Mouse (Mus musculus) lung, embryonic 16.5 days (tissue): ENCODE results near the gene Nek10. TPM values are rescaled to one million over a fixed set of nuclear protein-coding genes. Genes with fewer than 3 reads are reported as not detected.

ENCODE experiments used
- ATAC-seq: fragments of 200-750 bp; cut with Nextera tagmentation; 2 replicates; pipeline ENCODE4 v1.8.0; 2017; ENCODE audit warnings: low read depth, mild to moderate bottlenecking, moderate library complexity
- H3K27ac ChIP-seq: fragments of 300-500 bp; sonication (generic); 2 replicates; pipeline ENCODE4 v1.5.1; 2014; ENCODE audit warnings: mild to moderate bottlenecking, control low read depth, low read length
- H3K27me3 ChIP-seq: fragments of 300-500 bp; sonication (generic); 2 replicates; pipeline ENCODE4 v1.6.1; 2014; ENCODE audit warnings: low read depth, low read length, mixed read lengths; ENCODE audit not compliant: control insufficient read depth, insufficient read depth
- H3K36me3 ChIP-seq: fragments of 300-500 bp; sonication (generic); 2 replicates; pipeline ENCODE4 v1.6.1; 2014; ENCODE audit warnings: low read length; ENCODE audit not compliant: control insufficient read depth, insufficient read depth
- H3K4me1 ChIP-seq: fragments of 300-500 bp; sonication (generic); replicated peaks from 2 replicates; pipeline ENCODE4 v1.6.1; 2014; ENCODE audit warnings: low read length, mixed read lengths; ENCODE audit not compliant: control insufficient read depth, insufficient read depth
- H3K4me2 ChIP-seq: fragments of 300-500 bp; sonication (generic); 2 replicates; pipeline ENCODE4 v1.6.1; 2014; ENCODE audit warnings: low read depth, low read length, control low read depth
- H3K4me3 ChIP-seq: fragments of 300-500 bp; sonication (generic); 2 replicates; pipeline ENCODE4 v1.5.1; 2014; ENCODE audit warnings: mild to moderate bottlenecking, low read length, control low read depth
- H3K9ac ChIP-seq: fragments of 300-500 bp; sonication (generic); 2 replicates; pipeline ENCODE4 v1.6.1; 2014; ENCODE audit warnings: low read length, control low read depth
- H3K9me3 ChIP-seq: fragments of 300-500 bp; sonication (generic); 2 replicates; pipeline ENCODE4 v1.6.1; 2016; ENCODE audit warnings: low read length; ENCODE audit not compliant: control insufficient read depth
- WGBS: fragments of 180-500 bp; shearing (Covaris S2); extraction: QIAGEN DNeasy Blood & Tissue Kit; methylation state at CpG from one replicate; pipeline ENCODE4 v1.1.7; 2014; 5-methylcytosine and 5-hydroxymethylcytosine counted together
- polyA plus RNA-seq: library from polyadenylated mRNA; unstranded; fragments of >200 nt; fragmentation: Nextera tagmentation; extraction: Ambion mirVana; gene quantifications from 2 replicates; pipeline ENCODE4 v1.2.1, GENCODE M21; 2015

Nek10 gene
- polyA plus RNA-seq, 1 experiment from 2014 or later: 0.33 TPM

DNA sequence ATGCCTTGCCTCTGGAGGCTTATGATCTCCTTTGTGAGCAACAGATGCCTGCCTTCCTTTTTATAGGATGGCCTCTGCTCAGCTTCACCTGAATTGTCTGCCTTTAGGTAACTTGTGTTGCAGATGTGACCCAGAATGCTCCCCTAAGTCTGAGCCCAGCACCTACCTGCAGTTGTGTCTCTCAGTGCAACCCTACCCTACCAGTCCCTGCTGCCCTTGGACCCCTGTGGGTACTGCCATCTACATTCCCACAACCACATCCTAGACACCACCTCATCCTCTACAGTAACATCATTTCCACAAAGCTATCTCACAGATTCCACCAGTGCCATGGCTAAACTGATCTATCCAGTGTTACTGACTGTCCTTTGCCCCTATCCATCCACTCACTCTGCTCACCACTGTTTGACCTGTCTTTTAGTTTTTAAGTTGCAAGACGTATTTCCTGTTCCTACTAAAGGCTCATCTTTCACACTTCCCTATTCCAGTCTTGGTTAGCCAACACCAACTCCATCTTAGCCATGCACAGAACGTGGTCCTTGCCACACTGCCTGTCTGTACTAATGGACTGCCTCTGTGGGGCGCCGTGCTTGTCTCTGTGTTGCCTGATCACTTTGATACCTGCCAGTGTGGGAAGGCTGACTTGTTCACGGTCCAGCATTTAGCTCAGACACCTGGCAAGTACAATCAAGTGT lies 1.4 kb downstream of the Nek10 start:
- Histone ChIP-seq H3K4me3 (no peak overlapping the region), H3K4me2 (no peak overlapping the region), H3K9me3 (no peaks in the 10 kb centered on the region), H3K27ac (no peak overlapping the region), H3K4me1 (no peaks in the 10 kb centered on the region), H3K9ac (no peak overlapping the region), H3K27me3 (no peaks in the 10 kb centered on the region), H3K36me3 (no peaks in the 10 kb centered on the region)
- 58% methylated on average over 5 of the region's 5 CpGs for WGBS
- no peak for ATAC-seq

DNA sequence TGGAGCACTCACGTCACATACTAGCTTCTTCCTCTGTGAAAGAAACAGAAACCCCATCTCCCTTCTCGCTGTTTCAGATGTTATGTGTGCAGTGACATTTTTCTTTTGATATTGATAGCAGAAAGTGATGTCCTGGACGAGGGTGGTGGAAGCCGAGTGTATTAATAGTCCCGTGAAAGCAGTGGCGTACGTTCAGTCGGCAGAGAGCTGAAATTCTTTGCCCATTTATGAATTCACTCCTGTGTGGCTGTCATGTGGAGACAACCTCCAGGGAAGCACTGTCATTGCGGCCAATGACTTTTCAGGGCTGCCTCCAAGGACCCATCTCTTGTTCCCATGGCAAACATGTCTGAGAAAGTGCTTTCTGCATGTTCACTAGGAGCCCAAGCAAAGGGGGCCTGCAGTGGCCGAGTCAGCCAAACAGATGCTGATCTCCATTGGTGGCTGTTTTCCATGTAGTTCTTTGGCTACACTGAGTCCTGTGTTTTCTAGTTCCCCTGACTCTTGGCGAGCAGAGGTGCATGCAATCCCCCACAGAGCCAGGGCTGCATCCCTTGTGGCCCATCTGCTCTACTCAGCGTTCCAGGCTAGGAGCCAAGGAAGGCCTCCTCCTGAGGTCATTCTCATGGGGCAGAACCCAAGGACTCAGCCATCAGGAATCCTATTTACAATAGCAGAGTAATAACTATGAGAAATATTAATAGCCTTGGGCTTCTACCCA lies 29.5 kb downstream of the Nek10 start:
- no peak overlapping the region for H3K4me2 ChIP-seq
- ATAC-seq: peak; percentile 93
- no peak overlapping the region for H3K4me3 ChIP-seq

DNA sequence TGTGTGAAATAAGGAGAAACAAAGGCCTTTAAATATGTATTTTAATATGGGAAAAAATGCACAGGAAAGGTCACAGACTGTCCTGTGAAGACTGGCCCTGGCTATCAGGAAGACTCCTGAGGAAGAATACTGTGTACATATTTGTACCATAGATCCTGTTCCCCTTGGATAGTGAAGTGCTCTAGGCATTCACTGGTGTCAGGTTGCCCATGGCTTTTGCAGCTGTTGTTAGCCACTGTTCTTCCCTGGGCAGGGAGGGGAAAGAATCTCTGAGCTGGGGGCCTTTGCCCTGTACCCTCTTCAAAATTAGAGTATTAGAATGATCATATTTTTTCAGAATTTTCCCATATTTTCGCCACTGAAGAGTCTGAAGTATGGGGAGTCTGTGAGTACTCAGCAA lies 30.3 kb downstream of the Nek10 start:
- Histone ChIP-seq H3K4me1 (no peaks in the 10 kb centered on the region; the same call in 1 of the 2 replicates), H3K4me3 (no peak overlapping the region), H3K9ac (no peak overlapping the region), H3K4me2 (no peak overlapping the region), H3K36me3 (no peaks in the 10 kb centered on the region), H3K9me3 (no peaks in the 10 kb centered on the region), H3K27me3 (no peaks in the 10 kb centered on the region), H3K27ac (peak overlapping the region; percentile 63; the same call in 1 of the 2 replicates)
- WGBS: 71% methylated on average over 1 of the region's 1 CpGs
- 0 out of 2 replicates have a peak, but pooled peaks have one; percentile 15 for ATAC-seq

More for the DNA sequence above, 29.5 kb downstream of the Nek10 start:
- H3K4me1 ChIP-seq: no peaks in the 10 kb centered on the region; the same call in 1 of the 2 replicates
- H3K9ac ChIP-seq: no peak overlapping the region
- H3K9me3 ChIP-seq: no peaks in the 10 kb centered on the region
- H3K36me3 ChIP-seq: no peaks in the 10 kb centered on the region
- 58% methylated on average over 12 of the region's 12 CpGs for WGBS
- no peaks in the 10 kb centered on the region for H3K27me3 ChIP-seq
- H3K27ac ChIP-seq: peak overlapping the region; percentile 45

- ATAC-seq: no peak
- Histone ChIP-seq H3K4me2 (no peak overlapping the region), H3K27ac (no peak overlapping the region), H3K4me1 (no peaks in the 10 kb centered on the region; the same call in 1 of the 2 replicates), H3K9ac (no peak overlapping the region), H3K36me3 (no peaks in the 10 kb centered on the region), H3K9me3 (no peaks in the 10 kb centered on the region), H3K27me3 (no peaks in the 10 kb centered on the region), H3K4me3 (no peak overlapping the region)
- 69% methylated on average over 2 of the region's 2 CpGs for WGBS
These were observed 31.1 kb downstream of the Nek10 start for GRCm38 (mm10) chr14:14834266-14834665.

DNA sequence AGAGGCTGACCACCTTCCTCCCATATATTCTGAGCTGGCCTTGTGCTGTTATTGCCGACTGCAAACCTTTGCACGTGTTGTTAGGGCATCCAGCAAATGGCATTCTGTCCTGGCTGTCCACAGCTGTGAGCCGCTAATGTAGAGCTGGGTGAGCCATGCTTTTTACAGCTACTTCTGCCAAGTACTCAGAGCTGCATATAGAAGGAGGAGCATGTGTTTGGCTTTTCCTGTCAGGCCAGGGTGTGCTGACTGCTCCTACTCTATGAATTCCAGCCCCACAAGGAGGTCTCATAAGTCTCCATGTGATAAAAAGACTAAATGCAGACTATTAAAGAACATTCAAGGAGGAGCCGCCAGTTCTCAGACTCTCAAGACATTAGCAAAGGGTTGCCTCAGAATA lies 34.4 kb downstream of the Nek10 start:
- H3K9me3 ChIP-seq: no peaks in the 10 kb centered on the region
- H3K27me3 ChIP-seq: no peaks in the 10 kb centered on the region
- 0 out of 2 replicates have a peak, but pooled peaks have one; percentile 44 for ATAC-seq
- H3K9ac ChIP-seq: no peak overlapping the region
- H3K27ac ChIP-seq: no peak overlapping the region
- no peaks in the 10 kb centered on the region; the same call in 1 of the 2 replicates for H3K4me1 ChIP-seq
- no peak overlapping the region for H3K4me3 ChIP-seq
- H3K36me3 ChIP-seq: no peaks in the 10 kb centered on the region
- 61% methylated on average over 4 of the region's 4 CpGs for WGBS
- no peak overlapping the region for H3K4me2 ChIP-seq

GRCm38 (mm10) chr14:14838109-14838508 lies 34.9 kb downstream of the Nek10 start:
- ATAC-seq: no peak
- Histone ChIP-seq H3K27me3 (no peaks in the 10 kb centered on the region), H3K27ac (no peak overlapping the region), H3K4me2 (no peak overlapping the region), H3K4me1 (no peaks in the 10 kb centered on the region; the same call in 1 of the 2 replicates), H3K9me3 (no peaks in the 10 kb centered on the region), H3K36me3 (no peaks in the 10 kb centered on the region), H3K4me3 (no peak overlapping the region), H3K9ac (no peak overlapping the region)
- 43% methylated on average over 1 of the region's 1 CpGs for WGBS

DNA sequence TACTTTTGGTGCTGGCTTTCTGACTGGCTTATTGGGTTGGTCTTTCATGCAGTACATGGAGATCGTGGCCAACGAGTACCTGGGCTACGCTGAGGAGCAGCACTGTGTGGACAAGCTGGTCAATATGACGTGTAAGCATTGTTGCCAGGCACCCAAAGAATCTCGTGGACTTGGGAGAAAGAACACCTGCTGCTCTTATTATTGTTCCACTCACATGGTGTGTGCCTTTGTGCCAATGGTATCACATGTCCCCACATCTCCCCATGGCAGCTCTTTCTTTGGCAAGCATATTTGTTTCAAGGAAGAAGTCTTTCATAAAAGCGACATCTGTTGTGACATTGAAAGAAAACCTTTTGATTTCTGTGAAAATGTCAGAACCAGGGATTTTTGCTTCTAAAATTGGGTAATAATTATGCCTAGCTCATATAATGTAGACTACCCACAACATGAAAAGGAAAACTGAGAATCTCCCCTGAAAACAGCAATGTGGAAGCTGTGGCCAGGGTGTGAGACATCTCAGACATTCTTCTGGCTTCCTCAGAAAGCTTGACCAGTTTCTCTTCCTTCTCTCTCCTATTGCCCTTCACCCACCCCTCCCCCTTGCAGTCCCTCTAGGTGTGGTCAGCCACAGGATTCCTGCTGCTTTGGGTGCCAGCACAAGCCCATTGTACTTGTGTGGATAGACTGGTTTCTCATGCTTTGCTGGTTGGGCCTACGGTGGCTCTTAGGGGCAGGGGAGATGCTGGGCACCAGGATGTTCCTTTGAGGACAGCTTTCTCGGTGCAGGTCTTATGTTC lies 39.7 kb downstream of the Nek10 start:
- no peak overlapping the region for H3K4me2 ChIP-seq
- H3K9ac ChIP-seq: no peak overlapping the region
- ATAC-seq: no peak
- WGBS: 65% methylated on average over 8 of the region's 8 CpGs
- H3K27ac ChIP-seq: no peak overlapping the region
- H3K9me3 ChIP-seq: no peaks in the 10 kb centered on the region
- H3K27me3 ChIP-seq: no peaks in the 10 kb centered on the region
- H3K4me1 ChIP-seq: no peaks in the 10 kb centered on the region
- H3K36me3 ChIP-seq: no peaks in the 10 kb centered on the region
- no peak overlapping the region for H3K4me3 ChIP-seq

DNA sequence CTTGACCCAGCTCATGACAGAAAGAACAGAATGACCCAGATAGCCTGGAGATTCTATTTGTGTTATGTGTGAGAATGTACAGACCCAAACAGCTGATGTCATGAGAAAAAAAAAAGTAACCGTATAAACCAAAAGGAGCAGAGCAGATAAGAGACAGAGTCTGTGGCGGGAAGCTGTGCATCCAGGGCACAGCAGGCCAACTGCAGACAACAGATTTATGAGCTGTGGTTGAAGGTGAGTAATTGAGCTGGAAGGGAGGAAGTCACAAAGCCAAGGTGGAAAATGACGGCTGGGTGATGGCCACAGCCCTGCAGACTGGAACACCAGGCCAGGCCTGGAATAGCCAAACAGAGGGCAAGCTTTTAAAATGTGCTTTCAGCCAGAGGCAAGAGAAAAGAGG lies 49.6 kb downstream of the Nek10 start:
- H3K27me3 ChIP-seq: no peaks in the 10 kb centered on the region
- no peak overlapping the region for H3K4me2 ChIP-seq
- no peak overlapping the region for H3K9ac ChIP-seq
- H3K4me1 ChIP-seq: no peaks in the 10 kb centered on the region
- WGBS: 17% methylated on average over 3 of the region's 3 CpGs
- no peak for ATAC-seq
- no peak overlapping the region for H3K27ac ChIP-seq
- H3K4me3 ChIP-seq: no peak overlapping the region
- H3K36me3 ChIP-seq: no peaks in the 10 kb centered on the region
- no peaks in the 10 kb centered on the region for H3K9me3 ChIP-seq

DNA sequence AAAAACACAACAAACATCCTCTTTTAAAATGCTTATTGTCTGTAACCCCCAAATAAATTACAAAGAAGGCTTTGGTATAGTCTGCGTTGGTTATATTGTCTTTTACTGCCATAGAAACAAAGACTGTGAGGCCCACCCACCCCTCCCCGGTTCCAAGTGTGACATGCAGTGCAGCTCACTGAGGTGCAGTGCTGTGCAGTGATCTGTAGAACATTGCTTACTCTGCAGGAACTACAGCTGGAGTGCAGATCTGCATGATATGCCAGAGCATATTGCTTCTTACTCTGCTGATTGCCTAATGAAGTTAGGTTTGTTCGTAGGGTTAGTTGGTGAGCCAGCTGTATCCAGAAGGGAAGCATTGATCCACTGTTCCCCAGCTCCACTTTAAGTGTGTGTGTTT lies 57.1 kb downstream of the Nek10 start:
- no peak overlapping the region for H3K4me3 ChIP-seq
- no peak overlapping the region for H3K9ac ChIP-seq
- H3K4me2 ChIP-seq: no peak overlapping the region
- H3K9me3 ChIP-seq: no peaks in the 10 kb centered on the region
- no peak overlapping the region for H3K27ac ChIP-seq
- H3K27me3 ChIP-seq: no peaks in the 10 kb centered on the region
- WGBS: 68% methylated on average over 3 of the region's 3 CpGs
- no peak for ATAC-seq
- no peaks in the 10 kb centered on the region for H3K36me3 ChIP-seq
- H3K4me1 ChIP-seq: 0 out of 2 replicates have a peak, but pooled peaks cover 2% of the 10 kb centered on the region
